Mouse (Mus musculus): ENCODE data around the gene Spsb4.

DNA sequence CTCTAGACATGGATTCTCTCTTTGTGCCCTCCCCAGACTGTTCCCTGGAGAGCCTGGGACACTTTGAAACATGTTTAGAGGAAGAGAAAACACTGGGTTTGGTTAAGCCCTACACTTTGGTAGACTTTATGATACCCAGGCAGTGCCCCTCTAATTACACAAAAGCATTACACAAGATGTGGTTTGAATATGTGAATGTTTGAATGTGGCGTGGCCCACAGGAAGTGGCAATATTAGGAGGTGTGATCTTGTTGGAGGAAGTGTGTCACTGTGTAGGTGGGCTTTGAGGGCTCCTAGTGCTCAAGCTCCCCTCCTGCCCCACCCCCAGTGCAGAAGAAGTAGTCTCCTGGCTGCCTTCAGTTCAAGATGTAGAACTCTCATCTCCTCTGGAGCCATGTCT, 122.0 kb downstream of the Spsb4 start:
- TF ChIP-seq CTCF (IDR thresholded peaks at IDR 0.05; ENCODE audit: low read depth) (no peak), EP300 (optimal IDR thresholded peaks at IDR 0.05) (no peak)
